Mouse (Mus musculus) retina, embryonic 14.5 days (tissue): ENCODE results near the gene Ovol3.
A peak's percentile ranks its signal among the peaks of the same experiment; 100 is the strongest.
"Not testable (repeated sequence)": the region's sequence is repeated elsewhere in the genome, so short reads cannot be mapped to it uniquely, and the experiment has no call there.

Source experiments
- DNase-seq: peaks from one replicate; pipeline ENCODE4 v3.0.0-alpha.2; 2015; ENCODE audit warnings: low spot score

Ovol3 gene

DNA sequence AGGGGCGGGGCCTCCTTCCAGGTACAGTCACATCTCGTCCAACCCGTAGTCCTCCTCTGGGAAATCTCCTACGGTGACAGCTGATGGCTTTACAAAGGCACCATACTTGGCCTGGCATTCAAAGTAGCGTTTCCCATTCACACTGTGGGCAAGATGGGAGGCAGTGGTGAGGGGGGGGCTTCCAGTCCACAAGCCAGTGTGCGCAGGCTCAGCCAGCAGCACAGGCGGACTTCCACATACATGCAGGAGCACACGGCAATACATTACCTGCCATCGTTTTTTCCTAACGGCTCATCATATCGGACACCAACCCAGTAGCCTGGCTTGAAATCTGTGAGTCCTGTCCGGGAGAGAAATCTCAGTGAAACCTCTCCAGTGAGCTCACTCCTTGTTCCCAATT is 11.3 kb downstream of the Ovol3 start:
- no peak for DNase-seq

DNA sequence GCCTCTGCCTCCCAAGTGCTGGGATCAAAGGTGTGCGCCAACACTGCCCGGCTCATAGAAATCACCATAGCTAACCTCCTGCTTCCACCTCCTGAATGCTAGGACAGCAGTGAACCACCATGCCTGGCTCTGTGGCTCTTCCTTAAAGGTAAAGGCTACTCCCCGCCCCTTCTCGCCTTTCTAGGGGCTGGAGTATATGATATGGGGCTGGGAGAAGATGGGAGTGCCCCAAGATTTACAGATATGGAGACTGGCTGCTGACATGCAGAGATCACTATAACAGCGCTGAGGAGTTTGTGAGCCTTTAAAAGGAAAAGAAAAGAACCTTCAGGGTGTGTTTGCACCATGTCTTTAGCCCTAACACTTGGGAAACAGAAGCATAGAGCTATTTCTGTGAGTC is 13.3 kb downstream of the Ovol3 start:
- DNase-seq = no peak

DNA sequence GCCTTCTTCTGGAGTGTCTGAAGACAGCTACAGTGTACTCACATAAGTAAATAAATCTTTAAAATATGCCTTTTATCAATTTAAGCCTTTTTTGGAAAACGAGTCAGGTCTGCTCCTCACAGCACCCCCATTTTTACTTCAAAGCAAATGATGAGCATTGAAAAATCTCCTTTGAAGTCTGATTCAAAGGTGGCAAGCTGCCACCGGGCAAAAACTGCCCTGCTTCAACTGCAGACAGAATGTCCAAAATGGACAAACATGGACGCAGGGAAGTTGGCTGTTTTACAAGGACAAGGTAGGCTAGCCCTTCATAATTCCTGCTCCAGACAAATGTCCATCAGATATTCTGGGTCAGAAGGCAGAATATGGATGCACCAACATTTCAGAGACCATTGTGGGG is 14.1 kb downstream of the Ovol3 start:
- DNase-seq = no peak

DNA sequence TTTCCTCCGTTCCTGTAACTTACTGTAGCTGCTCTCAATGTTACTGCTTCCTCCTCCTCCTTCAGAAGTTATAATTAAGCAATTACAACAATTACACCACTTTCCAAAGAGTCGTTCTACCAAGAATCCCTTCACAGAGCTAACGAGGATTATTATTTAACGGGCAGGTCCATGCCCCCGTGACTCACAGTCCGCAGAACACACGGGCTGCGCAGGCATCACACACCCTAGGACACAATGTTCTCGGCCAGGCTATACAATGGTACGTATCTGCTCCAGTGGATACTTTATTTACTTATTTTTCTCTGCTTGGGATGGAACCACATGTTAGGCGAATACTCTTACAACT is 15.5 kb downstream of the Ovol3 start:
- no peak for DNase-seq

DNA sequence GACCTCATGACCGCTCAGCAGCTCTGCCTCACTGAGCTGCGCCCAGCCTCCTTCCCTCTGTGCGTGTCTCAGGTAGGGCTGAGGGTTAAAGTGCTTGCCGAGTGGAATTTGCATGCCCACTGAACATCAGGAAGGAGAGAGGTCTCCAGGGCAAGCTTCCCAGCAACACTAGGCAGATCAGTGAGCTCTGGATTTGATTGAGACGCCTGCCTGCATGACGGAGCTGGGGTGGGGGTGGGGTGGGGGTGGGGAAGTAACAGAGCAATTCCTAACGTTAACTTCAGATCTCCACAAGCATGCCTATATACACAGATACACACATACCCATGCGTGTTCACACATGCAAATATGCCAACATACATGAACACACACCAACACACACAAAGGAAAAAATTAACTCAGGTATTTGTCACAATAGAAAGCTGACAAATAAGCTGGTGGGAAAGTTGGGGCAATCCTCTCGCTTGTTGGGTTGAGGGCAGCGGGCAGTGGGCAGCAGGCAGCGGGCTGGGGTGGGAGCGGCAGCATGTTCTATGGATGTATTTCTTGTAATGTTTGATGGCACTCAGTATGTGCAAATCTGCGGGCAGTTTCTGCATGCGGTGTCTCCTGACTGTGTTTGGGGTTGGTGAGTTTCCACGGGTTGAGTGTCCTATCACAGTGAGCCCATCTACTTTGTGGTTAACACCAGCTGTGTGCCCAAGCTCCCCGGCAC is 16.1 kb downstream of the Ovol3 start:
- DNase-seq = peak; percentile 74

DNA sequence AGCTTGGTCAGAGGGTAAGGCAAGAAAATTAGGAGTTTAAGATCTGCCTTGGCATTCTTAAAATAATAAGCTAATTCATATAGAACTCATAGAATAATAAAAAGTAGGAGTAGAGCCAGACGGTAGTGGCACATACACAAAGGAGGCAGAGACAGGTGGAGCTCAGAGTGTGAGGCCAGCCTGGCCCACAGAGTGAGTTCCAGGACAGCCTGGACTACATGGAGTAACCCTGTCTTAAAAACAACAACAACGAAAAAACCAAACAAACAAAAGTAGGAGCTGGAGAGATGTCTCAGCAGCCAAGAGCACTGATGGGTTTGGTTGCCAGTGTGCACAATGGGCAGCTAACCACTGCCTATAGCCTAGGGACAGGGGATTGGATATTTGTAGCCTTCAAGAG is 18.2 kb downstream of the Ovol3 start:
- no peak for DNase-seq

DNA sequence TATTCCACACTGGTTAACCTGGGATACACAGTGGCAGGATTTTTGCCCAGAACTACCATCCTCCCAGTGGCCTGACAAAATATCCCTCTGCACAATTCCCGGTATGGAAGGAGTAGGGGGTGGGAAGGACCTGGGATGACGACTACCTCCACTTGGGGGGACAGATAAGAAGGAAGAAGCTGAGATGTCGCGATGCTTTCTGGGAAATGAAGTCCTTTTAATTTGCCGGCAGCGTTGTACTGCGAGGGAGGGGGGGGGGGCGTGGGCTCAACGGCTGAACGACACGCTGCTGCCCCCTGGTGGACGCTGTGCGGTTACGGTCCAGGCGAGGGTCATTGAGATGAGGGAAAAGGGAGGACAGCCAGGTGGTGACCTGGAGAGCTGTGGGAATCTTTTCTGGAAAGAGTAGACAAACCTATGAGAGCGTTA is 18.8 kb downstream of the Ovol3 start:
- DNase-seq = peak; percentile 92

DNA sequence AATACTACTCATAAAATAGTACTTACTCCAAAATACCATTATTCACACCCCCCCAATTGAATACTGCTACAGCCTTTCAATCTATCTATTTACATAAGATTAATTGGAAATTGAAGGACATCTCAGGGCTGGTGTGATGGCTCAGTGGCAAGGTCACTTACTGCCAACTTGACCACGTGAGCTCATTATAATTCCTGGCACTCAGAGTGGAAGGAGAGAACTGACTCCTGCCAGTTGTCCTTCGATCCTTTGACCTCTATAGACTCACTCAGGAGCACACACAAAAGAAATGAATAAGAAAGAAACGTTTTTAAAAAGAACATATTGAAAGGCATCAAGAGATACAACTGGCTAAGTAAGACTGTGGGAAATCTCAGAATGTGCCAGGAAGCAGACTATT is 19.6 kb downstream of the Ovol3 start:
- no peak for DNase-seq

DNA sequence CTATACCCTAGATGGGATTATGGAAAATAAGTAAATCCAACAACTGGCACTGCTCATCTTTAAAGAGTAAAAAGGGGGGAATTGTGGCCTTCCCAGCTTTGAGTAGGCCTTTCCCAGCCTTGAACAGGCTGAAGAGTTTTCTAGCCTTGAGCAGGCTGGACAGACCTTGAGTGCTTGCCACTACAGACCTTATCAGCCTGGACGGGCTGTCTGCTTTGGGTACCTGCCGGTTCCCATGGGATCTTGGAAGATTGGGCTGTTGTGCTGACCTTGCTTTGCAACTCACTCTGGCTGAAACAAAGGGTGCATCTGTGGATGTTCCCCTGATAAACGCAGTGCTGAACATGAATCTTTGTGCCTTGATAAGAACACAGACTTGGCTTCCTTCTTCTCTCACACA is 21.6 kb downstream of the Ovol3 start:
- no peak for DNase-seq

DNA sequence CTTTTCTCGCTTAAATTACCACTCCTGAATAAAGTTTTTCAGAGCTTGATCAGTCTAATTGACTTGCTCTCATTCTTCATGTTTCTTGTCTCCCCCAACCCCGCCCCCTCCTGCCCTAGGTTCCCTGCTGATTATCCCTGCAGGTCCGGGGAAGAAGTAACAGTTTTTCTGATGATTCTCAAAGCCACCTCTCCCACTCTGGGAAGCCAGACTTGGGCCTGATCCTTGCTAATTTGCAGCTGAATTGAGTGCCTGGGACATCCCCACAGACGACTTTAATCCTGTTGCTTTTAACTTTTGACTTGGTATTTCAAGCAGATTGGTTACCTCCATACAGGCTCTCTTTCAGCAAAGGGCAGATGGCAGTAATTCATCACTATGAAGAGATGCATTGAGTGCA is 24.5 kb downstream of the Ovol3 start:
- no peak for DNase-seq

DNA sequence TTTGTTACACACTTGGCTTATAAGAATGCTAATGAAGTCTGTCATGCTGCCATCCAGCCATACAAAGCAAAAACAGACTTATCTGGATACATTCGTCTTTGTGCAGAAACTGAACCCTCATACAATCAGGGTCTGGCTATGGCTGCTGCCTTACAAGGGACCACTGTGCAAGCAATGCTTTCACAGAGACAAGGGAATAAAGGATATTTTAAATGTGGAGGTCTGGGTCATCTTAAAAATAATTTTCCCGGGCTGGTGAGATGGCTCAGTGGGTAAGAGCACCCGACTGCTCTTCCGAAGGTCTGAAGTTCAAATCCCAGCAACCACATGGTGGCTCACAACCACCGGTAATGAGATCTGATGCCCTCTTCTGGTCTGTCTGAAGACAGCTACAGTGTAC is 29.2 kb downstream of the Ovol3 start:
- DNase-seq = not testable (repeated sequence)

DNA sequence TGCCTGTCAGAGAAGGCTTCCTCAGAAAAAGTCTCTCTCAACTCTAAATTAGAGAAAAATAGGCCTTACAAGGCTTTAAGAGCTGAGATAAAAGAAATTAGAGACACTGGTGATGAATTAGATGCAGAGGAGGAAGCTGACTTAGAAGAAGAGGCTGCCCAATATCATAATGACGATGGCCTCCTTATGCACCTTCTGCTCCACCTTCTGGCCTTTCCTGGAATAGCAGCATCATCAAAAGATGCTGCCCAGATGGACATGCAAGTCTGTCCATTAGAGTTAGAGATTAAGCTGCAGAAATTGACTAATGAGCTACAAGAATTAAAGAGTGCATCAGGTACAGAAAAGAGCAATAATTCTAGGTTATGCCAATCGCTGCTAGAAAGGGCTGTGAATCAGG is 30.1 kb downstream of the Ovol3 start:
- peak; percentile 82 for DNase-seq

DNA sequence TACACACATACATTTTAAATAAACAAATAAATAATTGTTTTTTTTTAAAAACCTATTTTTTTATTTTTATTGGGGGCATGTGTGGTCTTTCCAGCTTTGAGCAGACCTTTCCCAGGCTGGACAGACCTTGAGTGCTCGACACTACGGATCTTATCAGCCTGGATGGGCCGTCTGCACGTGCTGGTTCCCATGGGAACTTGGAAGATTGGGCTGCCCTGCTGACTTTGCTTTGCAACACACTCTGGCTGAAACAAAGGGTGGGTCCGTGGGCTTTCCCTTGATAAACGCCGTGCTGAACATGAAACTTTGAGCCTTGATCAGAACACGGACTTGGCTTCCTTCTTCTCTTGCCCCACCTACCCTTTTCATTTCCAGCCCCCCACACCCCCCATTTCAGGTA is 31.1 kb downstream of the Ovol3 start:
- DNase-seq = no peak

DNA sequence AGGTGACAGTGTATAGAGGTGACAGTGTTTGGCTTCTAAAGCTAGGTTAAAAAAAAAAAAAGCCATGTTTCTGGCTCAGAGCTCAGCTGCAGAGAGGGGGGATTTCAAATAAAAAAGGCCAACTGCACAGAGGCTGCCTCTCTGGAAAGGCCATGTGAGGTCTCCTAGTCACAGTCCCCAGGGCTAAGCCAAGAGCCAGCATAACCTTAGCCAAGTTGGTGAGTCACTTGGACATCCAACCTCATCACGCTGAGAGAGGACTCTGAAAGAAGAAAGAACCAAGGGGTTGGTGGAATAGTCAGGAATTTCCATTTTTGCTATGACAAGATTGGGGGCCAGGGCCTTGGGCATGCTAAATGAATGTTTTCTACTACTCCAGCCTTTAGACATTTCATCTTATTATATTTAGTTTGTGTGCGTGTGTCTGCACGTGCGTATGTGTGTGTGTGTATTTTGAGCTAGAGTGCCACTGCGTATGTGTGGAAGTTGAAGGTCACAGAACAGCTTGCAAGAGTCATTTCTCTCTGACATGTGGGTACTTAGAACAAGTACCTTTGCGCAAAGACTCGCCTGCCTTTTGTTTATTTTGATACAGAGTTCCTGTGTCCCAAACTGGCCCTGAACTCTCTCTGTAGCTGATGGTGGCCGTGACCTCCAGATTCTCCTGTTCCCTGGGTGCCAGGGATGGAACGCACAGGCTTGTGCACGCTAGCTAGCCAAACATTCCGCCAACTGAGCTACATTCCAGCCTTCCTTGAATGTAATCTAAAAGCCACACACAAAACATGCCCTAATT is 32.4 kb downstream of the Ovol3 start:
- DNase-seq = no peak

DNA sequence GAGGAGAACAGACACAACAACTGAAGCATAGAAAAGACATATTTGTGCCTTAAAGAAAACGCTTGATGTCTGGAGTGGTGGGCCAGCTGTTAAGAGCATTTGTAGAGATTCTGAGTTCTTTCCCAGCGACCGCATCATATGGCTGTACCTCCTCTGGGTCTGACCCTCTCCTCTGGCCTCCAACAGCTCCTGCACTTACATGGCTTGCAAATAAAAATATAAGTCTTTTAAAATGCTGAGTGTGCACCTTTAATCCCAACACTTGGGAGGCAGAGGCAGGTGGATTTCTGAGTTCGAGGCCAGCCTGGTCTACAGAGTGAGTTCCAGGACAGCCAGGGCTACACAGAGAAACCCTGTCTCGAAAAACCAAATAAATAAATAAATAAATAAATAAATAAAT is 34.9 kb downstream of the Ovol3 start:
- DNase-seq = not testable (repeated sequence)

DNA sequence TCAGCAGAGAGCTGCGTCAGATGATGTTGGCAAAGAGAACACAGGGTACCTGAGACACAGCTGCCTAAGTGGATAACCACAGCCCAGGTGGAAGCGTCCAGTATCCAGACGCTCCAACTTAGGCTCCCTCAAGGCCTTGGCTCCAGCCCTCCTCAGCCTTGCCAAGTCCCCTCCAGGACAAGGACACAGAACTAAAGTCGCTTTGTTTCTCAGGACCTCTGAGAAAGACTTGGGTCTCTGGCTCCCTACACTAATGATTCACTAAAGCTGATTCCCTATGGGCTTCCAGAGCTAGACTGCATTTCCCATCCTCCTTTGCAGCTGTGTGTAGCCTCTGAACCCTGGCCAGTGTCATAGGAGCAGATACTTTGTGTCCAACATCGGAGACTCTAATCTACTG is 35.3 kb downstream of the Ovol3 start:
- no peak for DNase-seq

DNA sequence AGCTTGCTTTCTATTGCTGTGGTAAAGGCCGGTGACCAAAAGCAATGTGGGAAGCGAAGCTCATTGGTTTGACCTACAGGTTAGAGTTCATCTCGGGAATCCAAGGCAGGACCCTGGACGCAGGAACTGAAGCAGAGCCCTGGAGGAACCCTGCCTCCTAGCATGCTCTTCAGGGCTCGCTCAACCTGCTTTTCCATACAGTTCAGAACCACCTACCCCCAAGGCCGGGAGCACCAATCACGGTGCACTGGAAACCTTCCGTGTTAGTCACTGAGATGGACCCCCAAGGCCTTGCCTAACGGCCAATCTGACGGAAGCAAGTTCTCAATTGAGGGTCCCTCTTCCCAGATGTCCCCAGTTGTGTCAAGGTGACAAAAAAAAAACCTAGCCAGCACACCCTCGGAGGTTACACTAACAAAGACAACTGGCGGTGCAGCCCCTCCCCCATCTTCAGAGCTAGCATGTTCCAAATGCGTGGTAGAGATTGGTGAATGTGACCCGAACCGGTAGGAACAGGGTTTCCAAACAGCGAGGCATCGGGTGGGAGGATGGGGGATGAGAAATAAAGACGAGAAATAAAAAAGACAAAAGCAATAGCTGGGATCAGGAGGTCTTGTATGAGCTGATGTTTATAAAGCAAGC is 35.9 kb downstream of the Ovol3 start:
- no peak for DNase-seq

DNA sequence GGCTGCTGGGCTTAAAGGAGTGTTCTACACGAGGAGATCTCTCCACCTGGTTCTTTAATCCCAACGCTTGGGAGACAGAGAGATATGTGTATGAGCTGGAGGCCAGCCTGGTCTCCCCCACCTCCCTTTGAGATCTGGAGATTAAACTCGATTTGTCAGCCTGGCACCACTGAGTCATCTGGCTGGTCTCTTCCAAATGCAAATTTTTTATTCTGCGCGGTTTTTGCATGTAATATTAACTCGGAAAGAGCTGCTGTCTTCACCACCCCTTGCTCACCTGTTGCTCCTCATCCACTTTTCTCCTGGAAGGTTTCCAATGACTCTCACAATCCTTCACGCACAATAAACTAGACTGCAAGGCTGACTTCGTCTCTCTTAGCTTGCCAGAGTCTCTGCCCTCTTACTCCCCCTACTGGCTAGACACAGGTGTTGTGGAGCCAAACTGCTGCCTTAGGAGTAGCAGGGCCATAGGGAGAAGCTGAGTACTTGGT is 37.0 kb downstream of the Ovol3 start, which contains the start of gene Capns1:
Gene Capns1 (minus strand): TSS at position 331 of the 491 bp plus-strand sequence.
- peak; percentile 90 for DNase-seq

DNA sequence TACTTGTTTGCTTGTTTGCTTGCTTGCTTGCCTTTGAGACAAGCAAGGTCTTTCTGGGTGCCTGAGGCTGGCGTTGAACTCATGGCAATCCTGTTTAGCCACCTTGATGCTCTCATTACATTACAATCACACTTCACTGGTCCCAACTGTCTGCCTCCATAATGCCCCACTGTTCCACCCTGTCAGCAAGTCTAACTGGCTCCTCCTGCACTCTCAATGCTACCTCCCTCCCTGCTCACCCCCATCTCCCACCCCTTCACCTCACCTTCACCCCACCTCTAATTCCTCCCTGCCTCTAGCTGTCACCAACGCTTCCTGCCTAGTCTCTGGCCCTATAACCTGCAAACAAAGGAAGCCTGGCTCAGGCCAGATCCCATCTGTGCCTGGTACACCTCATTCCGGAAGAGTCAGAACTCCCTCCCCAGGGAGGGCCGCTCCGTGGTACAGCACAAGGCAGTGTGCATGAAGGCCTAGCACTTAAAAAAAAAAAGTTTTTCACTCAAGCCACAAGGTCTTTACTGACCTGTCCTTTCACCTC is 37.9 kb downstream of the Ovol3 start:
- DNase-seq = no peak

DNA sequence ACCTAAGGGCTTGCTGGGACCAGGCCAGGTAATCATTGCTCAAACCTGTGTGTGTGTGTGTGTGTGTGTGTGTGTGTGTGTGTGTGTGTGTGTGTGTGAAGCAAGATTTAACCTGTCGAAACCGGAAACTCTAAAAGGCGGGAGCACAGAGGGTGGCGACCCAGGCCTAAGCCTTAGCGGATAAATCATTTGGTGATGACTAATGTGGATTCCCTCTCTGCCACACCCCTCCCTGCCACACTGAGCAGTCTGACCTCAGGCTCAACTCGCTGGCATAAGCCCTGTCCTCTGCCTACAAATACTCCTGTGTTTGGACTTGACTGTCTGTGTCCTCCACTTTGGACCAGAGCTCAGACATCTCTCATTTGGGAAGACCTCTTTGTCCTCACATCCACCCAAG is 39.4 kb downstream of the Ovol3 start:
- DNase-seq = no peak

DNA sequence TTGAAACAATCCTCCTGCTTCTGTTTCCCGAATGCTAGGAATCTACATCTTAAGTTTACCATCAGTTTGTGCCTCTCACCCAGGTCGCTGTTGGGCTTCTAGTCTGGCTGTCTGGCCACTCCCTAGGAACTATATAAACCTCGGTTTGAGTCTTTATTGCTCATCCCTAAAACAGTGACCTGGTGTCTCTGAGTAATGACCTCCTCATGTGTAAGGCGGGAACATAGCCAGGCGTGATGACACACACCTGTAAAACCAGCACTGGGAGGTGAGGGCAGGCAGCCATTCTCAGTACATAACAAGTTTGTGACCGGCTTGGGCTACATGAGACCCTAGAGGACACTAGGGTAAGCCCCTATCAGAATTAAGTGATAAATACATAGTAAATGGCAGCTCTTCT is 40.1 kb downstream of the Ovol3 start:
- DNase-seq = no peak

DNA sequence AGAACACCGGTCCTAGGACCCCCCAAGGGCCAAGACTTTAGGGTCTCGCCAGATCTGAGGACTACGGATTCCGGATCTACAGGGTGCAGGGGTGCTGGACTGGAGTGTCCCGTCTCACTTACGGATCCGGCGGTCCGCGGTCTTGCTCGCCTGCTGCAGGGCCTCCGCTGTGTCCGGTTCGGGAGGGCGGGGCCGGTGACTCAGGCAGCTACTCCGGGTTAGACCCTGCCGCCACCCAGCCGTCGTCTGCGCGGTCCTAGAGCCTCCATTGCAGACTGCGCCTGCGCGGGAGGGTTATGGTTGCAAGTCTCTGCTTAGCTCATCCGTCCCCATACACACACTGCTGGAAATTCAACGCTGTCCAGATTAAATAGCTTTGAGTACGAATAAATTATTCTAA is 40.6 kb downstream of the Ovol3 start:
- peak; percentile 97 for DNase-seq
